9 mouse cellular contexts compared by ENCODE assay signal in the genomic region with DNA sequence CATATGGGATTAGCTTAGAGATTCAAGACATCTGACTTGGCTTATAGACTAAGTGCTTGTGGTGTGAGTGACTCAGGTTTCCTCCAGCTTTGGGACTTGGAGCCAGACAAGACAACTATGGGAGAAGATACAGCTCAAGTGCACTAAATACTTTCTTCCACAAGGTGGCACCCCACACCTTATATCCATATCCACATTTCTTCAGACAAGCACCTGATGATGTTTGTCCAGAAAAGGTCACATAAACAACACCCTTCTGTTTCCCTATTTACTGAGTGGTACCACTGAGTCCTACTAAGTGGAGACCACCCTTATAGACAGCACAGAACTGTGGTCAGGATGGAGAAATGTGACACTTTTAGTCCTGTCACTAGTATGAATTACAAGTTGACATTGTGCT. TPM values are rescaled to one million over a fixed set of nuclear protein-coding genes. Genes with fewer than 3 reads are reported as not detected.
DNase-seq lines count a peak whose midpoint lies in the region; ATAC-seq and TF ChIP-seq lines count a peak whose summit lies in the region.
"Had no signal": no experiment of that assay in that cellular context is flagged by ENCODE, and none has a peak within 500 bp of the region (broad histone marks: within the 10 kb centered on the region; RNA-seq: fewer than 3 reads in every experiment).

No protein-coding gene starts in this region.

- no peak overlapping the region for H3K9ac ChIP-seq in limb, embryonic 11.5 days (ENCODE audit: low read length)
- H3K9ac ChIP-seq in hindbrain, embryonic 13.5 days, result no peak overlapping the region
- H3K9ac ChIP-seq: limb, embryonic 13.5 days had no signal

- no peak overlapping the region for H3K4me3 ChIP-seq in limb, embryonic 11.5 days (ENCODE audit: low read depth, low read length)
- H3K4me3 ChIP-seq in limb, embryonic 10.5 days, result no peak overlapping the region
- no peak overlapping the region for H3K4me3 ChIP-seq in hindbrain, embryonic 13.5 days
- H3K4me3 ChIP-seq: limb, embryonic 13.5 days had no signal

- DNase-seq in limb, embryonic 11.5 days (ENCODE audit: low spot score), result peak; percentile 55
- DNase-seq in limb, embryonic 10.5 days (ENCODE audit: low spot score), result no peak
- peak; percentile 70 for DNase-seq in brain, embryonic 14.5 days (ENCODE audit: low read depth)
- peak; percentile 40 to 51 for DNase-seq in layer of hippocampus, postnatal 10 days (ENCODE audit: low spot score in 2 of 2)
- DNase-seq in lung, postnatal 36 days, result peak; percentile 77
- peak; percentile 8 for DNase-seq in right cerebral cortex, postnatal 4 days

- H3K36me3 ChIP-seq in limb, embryonic 11.5 days (ENCODE audit: control insufficient read depth, insufficient read depth, low read length), result no peaks in the 10 kb centered on the region
- H3K36me3 ChIP-seq in limb, embryonic 10.5 days, result no peaks in the 10 kb centered on the region
- H3K36me3 ChIP-seq in hindbrain, embryonic 13.5 days, result no peaks in the 10 kb centered on the region
- H3K36me3 ChIP-seq: limb, embryonic 13.5 days had no signal

- H3K27ac ChIP-seq in limb, embryonic 11.5 days (replicated peaks; ENCODE audit: low read depth, low read length), result no peak overlapping the region
- H3K27ac ChIP-seq in limb, embryonic 10.5 days, result no peak overlapping the region
- H3K27ac ChIP-seq in hindbrain, embryonic 13.5 days, result no peak overlapping the region
- H3K27ac ChIP-seq: limb, embryonic 13.5 days had no signal

- H3K9me3 ChIP-seq in limb, embryonic 11.5 days (ENCODE audit: control insufficient read depth, low read length), result no peaks in the 10 kb centered on the region
- no peaks in the 10 kb centered on the region for H3K9me3 ChIP-seq in limb, embryonic 10.5 days (replicated peaks)
- no peaks in the 10 kb centered on the region for H3K9me3 ChIP-seq in hindbrain, embryonic 13.5 days
- H3K9me3 ChIP-seq: limb, embryonic 13.5 days had no signal

- H3K4me2 ChIP-seq in limb, embryonic 11.5 days (ENCODE audit: low read depth, severe bottlenecking), result no peak overlapping the region
- no peak overlapping the region for H3K4me2 ChIP-seq in hindbrain, embryonic 13.5 days
- H3K4me2 ChIP-seq: limb, embryonic 13.5 days had no signal

- TF ChIP-seq CTCF in brain, embryonic 14.5 days (IDR thresholded peaks at IDR 0.05; ENCODE audit: borderline replicate concordance, extremely low read depth, insufficient read depth, insufficient read length), result peak; percentile 45; the same call in 1 of the 2 replicates

- no peaks in the 10 kb centered on the region for H3K4me1 ChIP-seq in limb, embryonic 11.5 days (ENCODE audit: control insufficient read depth, insufficient read depth, low read length)
- H3K4me1 ChIP-seq in limb, embryonic 10.5 days, result no peaks in the 10 kb centered on the region
- H3K4me1 ChIP-seq in hindbrain, embryonic 13.5 days (replicated peaks), result no peaks in the 10 kb centered on the region
- H3K4me1 ChIP-seq: limb, embryonic 13.5 days had no signal

- ATAC-seq in limb, embryonic 11.5 days (ENCODE audit: insufficient number of reproducible peaks, low FRiP score, low TSS enrichment, low read depth), result peak; percentile 71; the same call in 1 of the 2 replicates
- ATAC-seq in erythroblast, adult 5-6 weeks (replicated peaks; ENCODE audit: low FRiP score, poor library complexity, severe bottlenecking), result peak; percentile 92
- peak; percentile 24; the same call in 1 of the 2 replicates for ATAC-seq in hindbrain, embryonic 13.5 days (ENCODE audit: low FRiP score)

- H3K27me3 ChIP-seq in limb, embryonic 11.5 days (ENCODE audit: control insufficient read depth, insufficient read depth, low read length), result no peaks in the 10 kb centered on the region
- H3K27me3 ChIP-seq in limb, embryonic 10.5 days (ENCODE audit: low read depth, poor library complexity, severe bottlenecking), result no peaks in the 10 kb centered on the region
- no peaks in the 10 kb centered on the region for H3K27me3 ChIP-seq in hindbrain, embryonic 13.5 days
- H3K27me3 ChIP-seq: limb, embryonic 13.5 days had no signal

- TF ChIP-seq POLR2A in brain, embryonic 14.5 days (IDR thresholded peaks at IDR 0.05; ENCODE audit: borderline replicate concordance, extremely low read depth, insufficient read depth, insufficient read length, poor library complexity, severe bottlenecking), result no peak

RNA-seq across cellular contexts. Expression of a gene that starts 56.1 kb away (rescaled TPM):
- polyA plus RNA-seq in limb, embryonic 11.5 days (2014; fragmentation: Nextera tagmentation; extraction: Ambion mirVana), result 0.14 and 0.65 TPM in 2 replicates
- 0.59 and 0.78 TPM in 2 replicates for polyA plus RNA-seq in limb, embryonic 10.5 days (2016; fragmentation: Nextera tagmentation; extraction: Ambion mirVana)
- polyA plus RNA-seq in brain, embryonic 14.5 days (2012; rRNA removed), result 0.16 and 0.30 TPM in 2 replicates
- total RNA-seq in erythroblast, adult 5-6 weeks (2015; ENCODE audit: low replicate concordance), result not detected in 2 replicates
- total RNA-seq in erythroblast, adult 5-6 weeks (2017; ENCODE audit: low replicate concordance), result 0.28 TPM in 1 of 2 replicates, not detected in the other
- 0.36 and 0.41 TPM in 2 replicates for polyA plus RNA-seq in hindbrain, embryonic 13.5 days (2015; fragmentation: Nextera tagmentation; extraction: Ambion mirVana)
- total RNA-seq in layer of hippocampus, postnatal 10 days (2021), result 1 to 10 TPM; 2.1 to 2.7 TPM

Comparison
In these comparisons a context has a peak if more than half of its experiments do, and no peak if none do; other contexts are left out.
1. ATAC-seq: peak in every context shown above with its lines; median percentile 92 in erythroblast, adult 5-6 weeks; 71 in limb, embryonic 11.5 days; 24 in hindbrain, embryonic 13.5 days.